Mouse (Mus musculus): ENCODE measurements at regions not wholly inside any gene's neighbourhood (a gene's known extent, or its start where the extent isn't known, plus 50 kb on each side); places are given as distances from the start of the nearest gene placed in this dataset.
"Not testable (repeated sequence)": the region's sequence is repeated elsewhere in the genome, so short reads cannot be mapped to it uniquely, and the experiment has no call there.

DNA sequence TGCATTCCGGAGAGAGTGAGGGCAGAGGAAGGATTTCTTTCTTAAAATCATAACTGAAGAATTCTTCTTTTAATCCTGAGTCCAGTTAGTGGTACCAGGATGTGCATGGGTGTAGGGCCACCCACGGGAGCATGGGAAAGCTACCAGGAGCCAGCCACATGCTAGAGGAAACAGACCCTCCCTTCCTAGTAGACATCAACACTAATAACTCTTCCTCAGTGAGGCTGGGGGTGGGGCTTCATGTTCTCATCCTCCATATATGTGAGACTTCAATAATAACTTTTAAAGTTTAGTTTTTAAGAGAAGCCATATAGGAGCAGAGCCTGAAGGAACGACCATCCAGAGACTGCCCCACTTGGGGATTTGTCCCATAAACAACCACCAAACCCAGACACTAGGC is 216.8 kb downstream of the Lyplal1 start:
- no peak for DNase-seq (ENCODE audit: low spot score in 2 of 2)
- intact Hi-C loops (cut with DNase I): no loop called here

DNA sequence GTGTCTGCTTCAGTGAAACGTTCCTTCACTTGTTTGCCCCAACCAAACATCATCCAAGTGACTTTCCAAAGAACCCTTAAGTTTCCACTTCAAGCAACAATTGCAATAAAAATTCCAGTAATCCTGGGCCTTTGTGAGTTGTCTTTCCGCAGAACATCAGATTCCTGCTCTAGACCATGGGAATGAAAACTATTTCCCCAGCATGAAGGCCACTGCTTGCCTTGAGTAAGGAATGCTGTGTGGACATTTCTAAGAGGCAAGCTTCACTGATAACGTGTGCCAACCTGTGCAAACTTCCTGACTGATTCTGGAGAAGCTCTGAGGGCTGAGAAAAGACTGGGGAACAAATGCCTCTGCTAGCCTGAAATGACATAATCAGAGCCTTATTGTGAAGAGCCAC is 214.7 kb downstream of the Lyplal1 start:
- DNase-seq (ENCODE audit: low spot score in 2 of 2): no peak
- intact Hi-C loops (cut with DNase I): no loop called here

DNA sequence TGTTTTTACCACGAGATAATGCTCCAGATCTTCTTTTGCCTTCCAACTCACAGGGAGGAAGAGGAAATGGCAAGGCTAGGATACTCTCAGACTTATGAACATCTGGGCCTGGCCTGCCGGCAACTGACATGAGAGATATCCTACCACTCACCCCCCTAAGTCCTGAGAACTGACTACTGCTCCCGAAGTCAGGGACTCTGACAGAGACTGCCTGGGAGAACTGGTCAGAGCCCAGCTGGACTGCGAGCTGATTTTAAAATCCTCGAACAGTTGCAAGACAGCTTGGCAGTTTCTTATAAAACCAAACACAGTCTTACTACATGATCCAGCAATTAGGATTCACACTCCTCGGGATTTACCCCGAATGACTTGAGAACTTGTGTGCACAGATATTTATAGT is 211.4 kb downstream of the Lyplal1 start:
- intact Hi-C loops (cut with DNase I): no loop called here
- DNase-seq (ENCODE audit: low spot score in 2 of 2): no peak

DNA sequence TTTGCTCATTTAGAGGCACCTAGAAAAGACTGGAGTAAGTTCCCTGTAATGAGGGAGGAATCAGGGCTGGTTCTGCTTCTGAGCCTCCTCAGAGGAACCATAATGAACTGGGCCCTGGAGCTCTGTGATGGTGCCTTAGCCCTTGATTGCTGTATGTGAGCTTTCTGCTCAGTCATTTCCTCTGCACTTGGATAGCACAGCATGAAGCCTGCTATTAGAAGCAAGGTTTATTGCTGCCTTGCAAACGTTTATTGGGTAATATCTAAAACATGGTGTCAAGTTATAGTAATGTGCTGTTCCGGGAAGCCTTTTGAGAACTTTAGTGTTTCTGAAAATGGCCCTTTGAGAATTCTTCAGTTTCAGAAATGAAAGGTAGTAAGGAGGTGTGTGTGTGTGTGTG is 201.5 kb downstream of the Lyplal1 start:
- DNase-seq (ENCODE audit: low spot score in 2 of 2): no peak
- intact Hi-C loops (cut with DNase I): no loop called here

GRCm38 (mm10) chr1:185918663-185919062 is 198.4 kb downstream of the Lyplal1 start:
- no peak for DNase-seq (ENCODE audit: low spot score in 2 of 2)
- intact Hi-C loops (cut with DNase I): no loop called here

DNA sequence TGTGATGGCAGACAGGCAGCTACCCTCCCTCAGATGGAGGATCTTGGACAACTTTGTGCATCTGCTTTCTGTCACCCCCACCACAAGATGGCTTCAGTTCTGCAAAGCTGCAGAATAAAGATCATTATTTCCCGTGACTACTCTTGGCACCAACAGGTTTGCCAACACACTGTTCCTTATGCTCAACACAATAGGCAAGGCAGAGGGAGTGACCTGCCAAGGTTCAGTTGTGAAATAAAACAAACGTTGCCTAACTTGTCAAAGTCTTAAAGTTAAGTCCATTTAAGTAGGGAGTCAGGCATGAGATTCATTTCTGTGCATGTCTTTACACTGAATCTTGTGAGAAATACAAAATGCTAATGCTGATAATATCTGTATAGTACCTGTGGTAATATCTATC is 193.4 kb downstream of the Lyplal1 start:
- intact Hi-C loops (cut with DNase I): no loop called here
- DNase-seq (ENCODE audit: low spot score in 2 of 2): no peak

DNA sequence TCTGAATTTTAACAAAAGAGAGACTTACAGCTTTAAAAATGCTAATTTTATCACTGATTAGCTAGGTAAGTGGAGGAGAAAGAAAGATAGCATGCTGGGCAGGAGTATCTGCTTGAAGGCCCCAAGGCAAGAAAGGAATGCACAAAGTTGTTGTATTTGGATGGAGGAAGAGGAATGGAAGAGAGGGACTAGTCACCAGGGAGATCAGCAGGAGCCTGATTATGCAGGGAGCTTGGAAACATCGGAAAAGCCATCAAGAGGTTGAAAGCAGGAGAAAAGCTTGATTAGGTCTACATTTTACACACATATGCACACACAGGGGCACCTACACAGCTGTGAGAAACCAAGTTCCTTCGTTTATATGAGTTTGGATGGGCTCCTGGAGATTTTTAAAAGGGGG is 188.1 kb downstream of the Lyplal1 start:
- no peak for DNase-seq (ENCODE audit: low spot score in 2 of 2)
- intact Hi-C loops (cut with DNase I): no loop called here

DNA sequence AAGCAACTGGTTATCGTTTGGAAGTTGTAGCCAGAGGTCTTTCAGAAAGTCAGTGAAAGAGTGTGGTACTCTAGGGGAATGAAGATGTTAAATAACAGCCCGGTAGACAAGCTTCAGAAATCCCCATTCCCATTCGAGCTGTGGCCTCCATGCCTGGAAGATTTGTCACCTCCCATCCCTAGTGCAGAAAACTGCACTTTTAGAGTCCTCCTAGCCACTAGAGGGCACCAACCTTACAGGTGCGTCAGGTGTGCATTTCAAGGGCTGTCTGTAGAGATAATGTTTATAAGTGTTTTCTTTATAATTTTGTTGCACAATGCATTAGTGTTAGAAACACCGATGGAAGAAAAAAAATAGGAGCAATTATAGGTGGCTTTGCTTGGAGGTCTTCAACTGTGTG is 187.3 kb downstream of the Lyplal1 start:
- DNase-seq (ENCODE audit: low spot score in 2 of 2): no peak
- intact Hi-C loops (cut with DNase I): no loop called here

GRCm38 (mm10) chr1:185933623-185934022 is 183.5 kb downstream of the Lyplal1 start:
- intact Hi-C loops (cut with DNase I): no loop called here
- no peak for DNase-seq (ENCODE audit: low spot score in 2 of 2)

DNA sequence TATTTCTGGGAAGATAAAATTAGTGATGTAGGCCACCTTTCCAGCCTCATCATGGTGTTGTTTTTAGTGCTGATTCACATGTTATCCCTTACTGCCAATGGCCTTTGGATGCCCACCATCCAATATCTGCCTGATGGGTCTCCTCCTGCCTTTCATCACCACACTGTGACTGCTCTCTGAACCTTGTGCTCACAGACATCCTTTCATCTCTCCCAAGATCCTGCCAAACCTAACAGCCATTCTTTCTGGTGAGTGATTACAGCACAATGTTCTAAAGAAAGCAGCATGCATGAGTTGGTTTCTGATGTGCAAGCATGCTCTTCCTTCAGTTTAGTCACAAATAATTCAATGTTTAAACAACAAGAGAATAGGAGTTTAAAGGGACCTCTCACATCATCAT is 180.1 kb downstream of the Lyplal1 start:
- DNase-seq (ENCODE audit: low spot score in 2 of 2): no peak
- intact Hi-C loops (cut with DNase I): no loop called here

DNA sequence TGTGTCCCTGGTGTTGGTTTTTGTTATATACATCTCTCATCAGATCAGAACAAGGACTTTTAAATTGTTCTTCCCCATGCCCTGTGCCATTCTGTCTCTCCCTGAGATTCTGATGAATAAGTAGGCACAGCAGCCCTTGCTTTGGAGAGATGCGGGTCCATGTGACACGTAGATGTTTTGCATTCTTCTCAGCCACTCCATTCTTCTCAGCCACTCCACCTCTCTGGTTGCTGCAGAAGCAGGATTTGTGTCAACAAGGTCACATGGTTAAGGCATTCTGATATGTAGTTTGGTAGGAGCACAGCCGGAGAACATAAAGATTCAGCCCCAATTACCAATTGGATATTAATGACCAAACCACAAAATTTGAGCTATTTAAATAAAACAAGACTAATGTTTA is 177.2 kb downstream of the Lyplal1 start:
- intact Hi-C loops (cut with DNase I): no loop called here
- no peak for DNase-seq (ENCODE audit: low spot score in 2 of 2)

DNA sequence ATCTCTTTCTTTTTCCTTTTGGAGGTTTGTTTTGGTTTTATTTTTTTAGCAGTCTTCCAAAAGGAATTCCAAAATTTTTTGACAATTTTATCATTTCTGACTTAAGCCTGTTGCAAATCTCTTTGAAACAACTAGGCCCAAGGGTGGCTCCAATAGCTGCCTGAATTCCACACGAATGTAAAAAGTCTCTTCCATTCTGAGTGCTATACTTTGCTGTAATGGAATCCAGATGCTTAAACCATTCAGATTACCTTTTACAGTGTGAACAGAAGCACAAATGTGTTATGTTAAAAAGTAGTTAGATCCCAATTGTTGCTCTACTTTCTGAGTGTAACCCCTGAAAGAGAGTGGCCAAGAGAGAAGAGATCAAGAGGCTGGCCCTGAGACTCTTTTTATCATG is 176.6 kb downstream of the Lyplal1 start:
- intact Hi-C loops (cut with DNase I): no loop called here

DNA sequence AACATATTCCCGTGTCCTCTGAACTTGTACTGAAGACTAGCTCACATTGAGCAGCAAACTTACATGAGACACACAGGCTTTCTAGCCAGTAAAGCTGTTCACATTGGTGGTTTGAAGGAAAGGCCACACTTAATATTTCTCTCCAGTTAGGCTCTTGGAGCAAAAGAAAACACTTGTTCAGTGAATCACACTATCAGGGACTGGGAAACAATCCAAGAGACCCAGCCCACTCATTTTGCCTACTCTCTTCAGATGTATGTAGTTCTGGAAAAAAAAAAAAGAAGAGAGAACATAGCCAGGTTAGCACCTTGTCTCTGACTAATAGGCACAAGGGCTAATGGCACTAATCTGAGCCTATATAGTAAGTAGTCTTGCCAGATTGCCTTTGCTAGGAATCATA is 165.9 kb downstream of the Lyplal1 start:
- no peak for DNase-seq (ENCODE audit: low spot score in 2 of 2)
- intact Hi-C loops (cut with DNase I): no loop called here

More for the DNA sequence above, 176.6 kb downstream of the Lyplal1 start:
- DNase-seq (ENCODE audit: low spot score in 2 of 2): no peak

DNA sequence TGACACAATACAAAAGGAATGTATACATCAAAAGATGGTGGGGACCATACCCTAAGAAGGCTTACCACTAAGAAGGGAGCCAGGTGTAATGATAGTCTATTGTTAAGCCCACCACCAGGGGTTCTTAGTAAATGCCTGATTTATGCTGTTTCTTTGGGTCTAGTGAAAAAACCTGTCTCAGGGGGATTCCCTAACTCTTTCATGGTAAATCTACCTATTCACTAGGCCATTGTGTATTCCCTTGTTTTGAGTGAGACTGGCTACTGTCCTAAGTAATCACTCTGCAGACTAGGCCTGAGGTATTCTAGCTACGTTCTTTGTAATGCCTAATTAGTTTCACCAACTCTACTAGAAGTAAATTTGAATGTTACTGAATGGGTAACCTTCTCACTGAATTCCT is 161.3 kb downstream of the Lyplal1 start:
- intact Hi-C loops (cut with DNase I); DNase-seq (ENCODE audit: low spot score in 2 of 2): not testable (repeated sequence)

DNA sequence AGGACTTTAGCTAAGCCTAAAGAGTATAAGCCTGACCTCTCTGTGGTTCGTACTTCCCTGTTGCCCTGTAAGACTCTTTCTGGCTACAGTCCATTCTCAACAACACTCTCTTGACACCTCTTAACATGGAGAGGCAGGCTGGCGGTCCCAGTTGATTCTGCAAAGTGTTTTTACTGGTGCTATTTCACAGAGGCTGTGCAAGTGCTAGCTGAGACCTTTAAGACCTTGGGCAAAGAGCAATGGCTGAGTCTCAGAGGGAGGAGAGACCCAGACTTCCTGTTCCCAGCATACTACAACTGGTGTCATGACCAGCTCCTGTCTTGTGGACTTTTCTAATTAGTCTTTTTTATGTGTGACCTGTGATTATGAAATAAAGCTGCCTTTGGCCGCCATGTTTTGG is 159.6 kb downstream of the Lyplal1 start:
- no peak for DNase-seq (ENCODE audit: low spot score in 2 of 2)
- intact Hi-C loops (cut with DNase I): no loop called here

DNA sequence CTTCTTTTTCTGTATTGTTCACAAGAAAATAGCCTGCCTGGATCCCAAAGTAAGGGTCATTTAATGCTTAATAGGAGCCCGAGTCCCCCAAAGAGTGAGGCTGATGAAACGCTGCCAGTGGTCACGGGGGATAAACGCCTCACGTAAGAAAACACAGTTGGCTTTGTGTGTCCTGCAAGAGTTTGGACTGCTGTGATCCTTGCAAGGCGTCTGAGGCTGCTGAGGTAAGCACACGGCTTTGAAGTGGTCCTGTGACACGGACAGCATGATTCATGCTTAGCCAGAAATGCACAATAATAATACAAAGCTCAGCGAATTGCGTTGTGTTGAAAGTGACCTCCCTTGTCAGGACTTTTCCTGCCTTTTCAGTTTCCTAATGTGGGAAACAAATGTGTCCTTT is 158.8 kb downstream of the Lyplal1 start:
- DNase-seq (ENCODE audit: low spot score in 2 of 2): no peak
- intact Hi-C loops (cut with DNase I): no loop called here

DNA sequence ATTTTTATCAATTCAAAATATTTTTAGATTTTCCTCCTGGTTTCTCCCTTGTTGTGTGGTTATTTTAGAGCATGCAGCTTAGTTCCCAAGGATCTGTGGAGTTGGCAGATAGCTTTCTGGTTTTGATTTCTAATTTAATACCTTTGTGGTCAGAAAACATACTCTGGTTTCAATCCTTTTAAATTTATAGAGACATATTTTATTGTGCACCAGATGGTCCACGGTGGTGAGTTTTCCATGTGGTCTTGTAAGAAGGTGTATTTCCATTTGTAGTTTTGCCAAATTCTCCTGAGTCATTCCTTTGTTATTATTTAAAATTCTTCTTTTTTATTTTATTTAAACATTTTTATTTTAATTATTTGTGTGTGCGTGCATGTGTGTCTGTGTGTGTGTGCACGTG is 154.5 kb downstream of the Lyplal1 start:
- intact Hi-C loops (cut with DNase I): loop anchor here (5.0 kb wide), 1 partner anchor 115 kb away; no protein-coding TSS in a partner anchor
- DNase-seq (ENCODE audit: low spot score in 2 of 2): no peak

DNA sequence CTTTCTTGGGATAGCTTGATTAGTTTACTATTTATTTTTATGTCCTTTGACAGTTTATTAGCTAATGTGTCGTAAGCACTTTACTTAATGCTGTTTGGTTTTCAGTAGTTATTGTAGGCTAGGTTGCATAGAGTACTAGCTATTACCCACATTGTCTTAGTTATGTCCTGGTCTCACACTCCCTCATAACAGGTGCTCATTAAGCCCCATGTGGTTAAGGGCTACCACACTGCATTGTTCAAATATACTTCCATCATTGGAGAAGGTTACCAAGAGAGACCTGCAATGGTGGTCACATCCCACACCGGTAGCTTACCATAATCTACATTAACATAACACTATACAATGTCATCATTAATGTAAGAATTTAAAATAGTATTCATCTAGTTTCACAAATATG is 153.3 kb downstream of the Lyplal1 start:
- intact Hi-C loops (cut with DNase I): loop anchor here (5.0 kb wide), 1 partner anchor 116 kb away; no protein-coding TSS in a partner anchor
- no peak for DNase-seq (ENCODE audit: low spot score in 2 of 2)

DNA sequence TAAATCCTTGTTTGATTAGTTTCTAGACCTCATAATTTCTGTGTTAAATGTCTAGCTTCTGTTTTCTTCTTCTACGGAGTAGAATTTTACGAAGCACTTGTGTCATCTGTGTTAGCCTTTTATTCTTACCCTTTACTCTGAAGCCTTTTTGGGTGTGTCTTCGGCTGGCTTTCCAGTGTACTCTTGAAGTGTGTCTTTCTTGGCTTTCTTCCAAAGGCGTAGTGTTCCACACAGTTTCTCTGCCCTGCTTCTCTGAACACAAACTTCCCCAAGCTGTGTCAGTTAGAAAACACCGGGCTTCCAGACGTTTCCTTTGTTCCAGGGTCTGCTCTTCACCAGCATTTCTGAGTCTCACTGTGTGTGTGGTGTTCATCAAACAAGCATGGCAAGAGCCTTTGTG is 152.7 kb downstream of the Lyplal1 start:
- intact Hi-C loops (cut with DNase I): loop anchor here (5.0 kb wide), 1 partner anchor 117 kb away; no protein-coding TSS in a partner anchor
- DNase-seq (ENCODE audit: low spot score in 2 of 2): no peak

GRCm38 (mm10) chr1:185967227-185967626 is 149.9 kb downstream of the Lyplal1 start:
- no peak for DNase-seq (ENCODE audit: low spot score in 2 of 2)
- intact Hi-C loops (cut with DNase I): no loop called here

DNA sequence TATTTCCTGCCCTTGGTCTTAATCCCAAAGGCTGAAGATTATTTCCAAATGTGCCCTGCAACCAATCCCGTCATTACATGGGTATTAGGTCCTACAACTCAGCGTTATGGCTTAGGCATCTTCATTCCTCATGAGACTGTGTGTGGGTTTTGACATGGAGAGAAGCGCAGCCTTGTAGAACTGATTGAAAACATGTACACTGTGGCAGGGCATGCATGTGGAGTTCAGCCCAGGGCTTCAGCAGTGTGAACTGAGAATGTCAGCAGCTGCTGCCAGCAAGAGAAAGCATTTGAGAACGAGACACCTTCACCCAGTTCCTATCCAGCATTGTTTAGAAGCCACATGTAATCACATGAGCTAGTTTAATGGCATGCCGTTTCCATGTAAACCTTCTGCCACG is 149.3 kb downstream of the Lyplal1 start:
- intact Hi-C loops (cut with DNase I): no loop called here
- no peak for DNase-seq (ENCODE audit: low spot score in 2 of 2)

GRCm38 (mm10) chr1:185968642-185969041 is 148.5 kb downstream of the Lyplal1 start:
- DNase-seq (ENCODE audit: low spot score in 2 of 2): no peak
- intact Hi-C loops (cut with DNase I): no loop called here

DNA sequence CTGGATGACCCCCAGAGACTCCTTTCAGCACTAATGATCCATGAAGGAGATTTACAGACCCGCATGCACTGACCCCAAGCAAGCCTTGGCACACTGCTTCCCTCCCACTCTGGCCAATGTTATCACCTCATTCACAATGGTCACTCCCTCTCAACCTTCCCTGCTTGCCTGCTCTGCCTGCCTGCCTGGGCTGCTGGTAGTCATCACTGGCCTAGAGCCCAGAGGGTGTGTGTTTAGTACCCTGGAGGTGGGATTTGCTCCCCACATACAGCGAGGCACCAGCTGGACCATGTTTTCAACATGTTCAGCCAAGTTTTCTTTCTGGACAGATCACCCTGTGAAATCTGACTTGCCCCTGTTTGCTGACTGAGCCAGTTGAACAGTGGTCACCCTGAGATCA is 147.9 kb downstream of the Lyplal1 start:
- DNase-seq (ENCODE audit: low spot score in 2 of 2): no peak

More for the DNA sequence above, 147.9 kb downstream of the Lyplal1 start:
- intact Hi-C loops (cut with DNase I): no loop called here

All from left cerebral cortex, postnatal 36 days (tissue).